Mouse (Mus musculus) spleen, postnatal 4 days (tissue): Measurements from ENCODE around the gene Slc35a5.

Experiments used
- DNase-seq, 2 experiments: peaks; one replicate each; pipeline ENCODE4 v3.0.0; 2022; ENCODE audit warnings: low spot score in 2 of 2

Gene Slc35a5

DNA sequence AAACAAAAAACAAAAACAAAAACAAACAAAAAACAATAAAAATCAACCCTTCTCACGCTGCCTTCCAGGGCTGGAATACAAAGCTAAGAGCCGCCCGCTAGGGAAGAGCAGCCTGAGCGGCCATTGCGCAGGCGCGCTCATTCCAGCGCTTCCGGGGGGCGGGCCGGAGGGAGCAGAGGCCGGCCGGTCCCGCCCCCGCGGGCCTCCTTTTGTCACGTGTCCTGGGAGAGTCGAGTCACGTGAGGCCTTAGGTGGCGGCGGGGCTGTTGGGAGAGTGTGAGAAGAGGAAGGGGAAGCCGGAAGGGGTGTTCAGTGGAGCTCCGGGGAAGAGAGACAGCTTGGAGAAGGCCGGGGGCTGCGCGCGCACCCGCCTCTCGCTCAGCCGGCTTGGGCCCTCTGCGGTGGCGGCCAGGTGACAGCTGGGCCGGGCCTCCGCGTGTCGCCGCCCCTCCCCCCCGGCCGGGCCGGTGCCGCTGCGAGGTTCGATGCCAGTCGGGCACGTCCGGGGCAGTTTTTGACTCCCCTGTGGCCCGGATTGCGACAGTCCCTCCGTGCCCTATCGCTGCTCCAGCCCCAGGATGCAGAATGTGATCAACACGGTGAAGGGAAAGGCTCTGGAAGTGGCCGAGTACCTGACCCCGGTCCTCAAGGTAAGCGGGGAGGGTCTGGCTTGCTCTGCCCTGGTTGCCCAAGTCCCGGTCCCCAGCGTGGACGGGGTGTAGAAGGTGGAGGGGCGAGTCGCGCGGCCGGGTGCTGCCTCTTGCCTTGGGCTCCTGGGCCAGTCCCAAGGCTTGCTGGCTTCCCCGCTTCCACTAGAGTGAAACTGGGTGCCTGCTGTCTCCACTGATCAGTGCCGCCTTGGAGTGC lies at the start of gene Slc35a5, which contains the start of gene Atg3:
Slc35a5 (minus strand) TSS at position 185 of the 867 bp plus-strand sequence.
Atg3 (plus strand) TSS at position 264 of the 867 bp plus-strand sequence.
- DNase-seq = peak; percentile 93 to 97

DNA sequence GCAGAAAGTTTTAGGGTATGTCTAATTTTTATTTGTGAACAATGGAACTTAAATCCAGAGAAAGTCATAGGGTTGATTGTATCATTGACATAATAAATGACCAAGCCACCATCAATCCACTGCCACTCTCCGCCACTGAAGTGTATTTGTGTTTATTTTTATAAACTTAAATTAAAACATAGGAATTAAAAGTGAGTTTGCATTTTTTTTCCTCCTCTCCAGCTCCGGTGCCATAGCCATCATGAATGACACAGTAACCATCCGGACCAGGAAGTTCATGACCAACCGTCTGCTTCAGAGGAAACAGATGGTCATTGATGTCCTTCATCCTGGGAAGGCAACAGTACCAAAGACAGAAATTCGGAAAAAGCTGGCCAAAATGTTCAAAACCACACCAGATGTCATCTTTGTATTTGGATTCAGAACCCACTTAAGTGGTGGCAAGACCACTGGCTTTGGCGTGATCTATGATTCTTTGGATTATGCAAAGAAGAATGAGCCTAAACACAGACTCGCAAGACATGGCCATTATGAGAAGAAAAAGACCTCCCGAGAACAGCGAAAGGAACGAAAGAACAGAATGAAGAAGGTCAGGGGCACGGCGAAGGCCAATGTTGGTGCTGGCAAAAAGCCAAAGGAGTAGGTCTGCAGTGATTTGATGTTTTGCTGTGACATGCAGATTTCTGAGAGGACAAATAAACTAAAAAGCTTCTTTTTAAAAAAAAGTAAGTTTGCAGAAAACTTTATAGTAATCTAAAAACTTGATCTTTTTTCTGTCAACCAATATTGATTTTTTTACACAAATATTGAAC lies 46.6 kb upstream of the Slc35a5 start:
- no peak for DNase-seq

- no peak for DNase-seq
Measured at GRCm38 (mm10) chr16:45204438-45204837, 45.9 kb upstream of the Slc35a5 start.

GRCm38 (mm10) chr16:45201395-45201794 lies 42.9 kb upstream of the Slc35a5 start:
- DNase-seq = no peak

- peak; percentile 41 to 68 for DNase-seq
Measured at GRCm38 (mm10) chr16:45196816-45197215, 38.3 kb upstream of the Slc35a5 start.

GRCm38 (mm10) chr16:45192613-45193012 lies 34.1 kb upstream of the Slc35a5 start:
- DNase-seq = peak; percentile 63 to 86

DNA sequence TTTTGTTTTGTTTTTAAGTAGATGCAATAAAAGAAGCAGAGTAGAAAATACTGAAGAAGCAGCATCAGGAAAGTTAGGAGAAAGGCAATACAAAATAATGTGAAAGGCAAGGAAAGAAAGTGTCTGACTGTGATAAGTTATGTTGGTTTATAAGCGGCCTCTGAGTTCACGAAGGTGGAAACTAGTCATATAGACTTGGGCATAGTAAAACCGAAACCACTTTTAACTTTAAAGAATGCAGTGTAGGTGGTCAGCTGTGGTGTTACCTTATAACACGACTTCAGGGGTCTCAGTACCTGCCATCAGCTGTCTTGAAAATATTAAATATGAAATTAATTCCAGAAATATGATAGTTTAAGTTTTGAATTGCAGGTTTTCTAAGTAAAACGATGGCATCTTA lies 23.3 kb upstream of the Slc35a5 start:
- DNase-seq = no peak

DNA sequence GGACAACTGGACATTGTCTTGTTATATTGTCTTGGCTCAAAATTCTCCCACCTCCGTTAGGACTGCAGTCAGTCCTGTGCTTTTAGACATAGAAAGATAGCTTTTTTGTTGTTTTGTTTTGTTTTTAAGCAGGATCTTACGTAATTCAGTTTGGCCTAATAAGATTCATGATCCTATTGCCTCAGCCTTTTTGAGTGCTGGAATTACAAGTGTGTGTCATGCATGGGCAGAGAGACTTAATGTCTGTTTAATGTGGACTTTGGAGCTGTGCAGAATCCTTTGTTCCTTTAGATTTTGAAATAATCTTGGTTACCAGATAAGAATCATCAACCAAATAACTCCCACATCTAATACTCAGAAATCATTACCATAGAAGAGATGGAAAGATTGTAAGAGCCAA lies 20.0 kb upstream of the Slc35a5 start:
- no peak for DNase-seq

DNA sequence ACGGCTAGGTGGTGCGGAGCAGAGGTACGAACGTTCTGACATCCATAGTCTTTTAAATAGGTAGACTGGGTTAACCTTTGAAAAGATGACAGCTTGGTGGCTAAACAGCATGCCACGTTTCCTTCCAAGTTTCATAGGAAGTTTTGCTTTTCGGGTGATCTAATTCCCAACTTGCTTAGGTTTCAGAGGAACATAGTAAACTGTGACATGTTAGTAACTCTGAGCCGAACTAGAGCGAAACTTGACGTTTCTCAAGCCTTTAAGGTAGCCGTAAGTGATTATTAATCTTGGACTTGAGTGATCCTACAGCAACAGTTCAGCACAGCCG lies 847 bp upstream of the Slc35a5 start:
- no peak for DNase-seq

GRCm38 (mm10) chr16:45158136-45158521 lies 377 bp downstream of the Slc35a5 start:
- peak; percentile 70 to 82 for DNase-seq

DNA sequence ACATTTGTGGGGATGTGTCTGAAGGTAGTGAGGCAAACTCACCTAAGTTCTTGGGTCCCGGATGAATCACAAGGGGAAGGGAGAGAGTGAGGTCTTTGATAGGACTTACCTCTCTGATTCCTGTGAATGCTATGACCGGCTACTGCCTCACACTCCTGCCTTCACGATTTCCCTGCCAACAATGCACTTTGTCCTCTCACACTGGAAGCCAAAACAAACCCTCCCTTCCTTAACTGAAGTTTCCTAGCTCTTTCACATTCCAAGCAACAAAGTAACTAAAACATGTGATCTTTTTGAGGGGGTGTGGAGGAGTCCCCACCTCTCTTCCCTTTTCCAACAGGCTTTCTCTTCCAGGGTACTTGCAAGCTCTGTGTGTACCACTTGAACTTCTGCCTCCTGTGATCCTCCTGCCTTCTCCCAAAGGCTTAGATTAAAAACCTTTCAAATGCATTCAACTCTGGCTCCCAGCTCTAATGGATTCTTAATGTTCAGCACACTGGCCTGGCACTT lies 3.7 kb downstream of the Slc35a5 start:
- no peak for DNase-seq

GRCm38 (mm10) chr16:45148488-45149082 lies 9.9 kb downstream of the Slc35a5 start:
- no peak for DNase-seq

DNA sequence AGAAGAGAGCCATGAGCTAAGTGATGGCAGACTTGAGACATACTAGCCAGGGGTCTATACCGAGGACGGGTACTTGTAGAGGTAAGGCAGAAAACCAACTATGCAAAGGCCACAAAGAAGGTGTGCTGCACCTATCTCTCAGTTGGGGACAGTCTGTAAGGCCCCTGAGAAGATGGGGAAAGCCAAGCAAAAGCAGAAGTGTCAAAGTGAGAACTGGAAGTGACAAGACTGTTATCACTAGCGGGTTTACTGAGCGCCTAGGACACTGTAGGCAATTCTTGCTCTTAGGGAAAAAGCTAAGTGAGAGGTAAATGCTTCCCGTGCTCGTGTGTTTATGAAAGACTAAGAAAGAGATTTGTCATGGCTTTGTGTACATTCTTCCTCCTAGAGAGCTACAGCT lies 13.4 kb downstream of the Slc35a5 start:
- no peak for DNase-seq

GRCm38 (mm10) chr16:45142565-45142964 lies 15.9 kb downstream of the Slc35a5 start:
- DNase-seq = no peak

DNA sequence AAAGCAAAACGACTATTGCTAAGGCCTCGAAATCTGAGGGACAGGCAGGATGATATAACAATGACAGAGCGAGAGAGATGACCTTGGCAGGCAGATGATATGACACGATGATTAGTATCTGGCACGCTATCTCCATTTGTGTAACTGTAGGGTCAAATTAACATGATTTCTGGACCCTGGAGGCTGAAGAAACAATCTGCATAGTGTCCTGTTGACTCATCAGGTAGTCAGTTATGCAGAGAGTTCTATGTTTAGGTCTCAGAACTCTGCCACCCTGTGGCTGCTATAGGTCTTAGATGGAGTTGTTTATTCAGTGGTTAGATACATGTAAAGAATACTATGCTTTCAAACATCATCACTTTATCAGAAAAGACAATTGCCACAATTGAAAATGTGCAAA lies 16.8 kb downstream of the Slc35a5 start:
- no peak for DNase-seq

- DNase-seq = no peak
Measured at GRCm38 (mm10) chr16:45127936-45128710, 30.4 kb downstream of the Slc35a5 start.

GRCm38 (mm10) chr16:45124230-45125203 lies 34.0 kb downstream of the Slc35a5 start:
- DNase-seq = no peak

- DNase-seq = no peak
Measured at GRCm38 (mm10) chr16:45122571-45122970, 35.9 kb downstream of the Slc35a5 start.

DNA sequence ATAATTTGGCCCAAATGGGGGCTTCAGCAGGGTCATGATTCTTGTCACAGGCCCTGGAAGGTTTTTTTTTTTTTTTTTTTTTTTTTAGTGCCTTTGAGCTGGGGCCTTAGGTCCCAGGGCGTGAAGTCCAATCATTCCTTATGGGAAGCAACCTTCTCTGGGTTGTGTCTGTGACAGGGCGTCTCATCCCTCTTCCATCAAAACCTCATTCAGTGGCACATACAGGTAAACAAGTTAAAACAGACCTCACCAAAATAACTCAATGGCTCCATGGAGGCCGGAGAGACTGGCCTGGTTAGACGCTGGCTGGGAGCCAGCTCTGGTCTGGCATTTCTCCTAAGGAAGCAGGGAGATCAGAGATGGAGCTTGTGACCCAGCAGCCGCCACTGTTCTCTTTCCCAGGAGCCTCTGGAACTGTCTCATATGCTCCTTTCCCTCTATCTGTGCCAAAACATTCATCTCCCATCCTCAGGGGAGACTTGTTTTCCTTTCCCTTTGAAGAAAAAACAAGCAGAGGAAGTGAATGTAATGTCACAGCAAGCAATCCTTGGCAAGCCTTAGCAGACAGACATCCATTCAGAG lies 37.6 kb downstream of the Slc35a5 start:
- DNase-seq = no peak

DNA sequence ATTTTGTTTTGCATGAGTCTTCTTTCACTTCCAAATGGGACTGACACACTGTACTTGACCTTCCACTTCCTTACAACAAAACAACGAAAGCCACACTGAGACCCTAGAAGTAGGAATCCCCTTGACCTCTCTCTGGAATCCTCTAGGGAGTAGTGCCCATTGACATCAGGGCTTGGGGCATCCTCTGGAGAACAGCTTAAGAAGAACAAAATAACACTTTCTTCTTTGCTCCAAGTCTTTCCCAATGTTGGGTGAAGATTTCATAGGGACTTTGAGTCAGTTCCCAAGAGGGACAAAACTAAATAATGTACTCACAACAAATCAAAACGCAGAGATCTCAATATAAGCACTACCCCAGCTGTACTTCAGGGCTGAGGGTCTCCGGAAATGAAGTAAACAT lies 39.7 kb downstream of the Slc35a5 start:
- no peak for DNase-seq
